Mouse (Mus musculus) spleen, adult 2 months (tissue): ENCODE measurements around the gene Ncoa4. TPM values are rescaled to one million over a fixed set of nuclear protein-coding genes. Genes with fewer than 3 reads are reported as not detected.
A peak's percentile ranks its signal among the peaks of the same experiment; 100 is the strongest.

Experiments
- DNase-seq, 2 experiments: peaks; one replicate each; pipeline versions ENCODE4 v3.0.0 to v3.0.0-alpha.2; 2012 to 2021; ENCODE audit warnings: low spot score in 2 of 2, low read depth in 1 of 2
- H3K27ac ChIP-seq: fragments of 200-500 bp; 2 replicates; pipeline ENCODE4 v1.5.1; 2012; ENCODE audit warnings: low read length, inconsistent platforms; ENCODE audit not compliant: insufficient read depth
- H3K27me3 ChIP-seq: fragments of 200-500 bp; 2 replicates; pipeline ENCODE4 v1.6.1; 2012; ENCODE audit warnings: mild to moderate bottlenecking, moderate library complexity, low read length, inconsistent platforms; ENCODE audit not compliant: control insufficient read depth, insufficient read depth
- H3K36me3 ChIP-seq: fragments of 200-500 bp; 2 replicates; pipeline ENCODE4 v1.6.1; 2012; ENCODE audit warnings: mild to moderate bottlenecking, low read length, inconsistent platforms; ENCODE audit not compliant: control insufficient read depth, insufficient read depth
- H3K4me1 ChIP-seq: fragments of 200-500 bp; 2 replicates; pipeline ENCODE4 v1.6.1; 2011; ENCODE audit warnings: inconsistent platforms; ENCODE audit not compliant: control insufficient read depth, insufficient read depth, insufficient read length
- H3K4me3 ChIP-seq: fragments of 200-500 bp; 2 replicates; pipeline ENCODE4 v1.5.1; 2011; ENCODE audit warnings: mild to moderate bottlenecking, inconsistent platforms; ENCODE audit not compliant: insufficient read depth, insufficient read length; ENCODE audit errors: extremely low read depth
- CTCF ChIP-seq: fragments of 200-500 bp; IDR thresholded peaks from 2 replicates; pipeline ENCODE4 v1.5.1; 2011; ENCODE audit warnings: mild to moderate bottlenecking, inconsistent platforms; ENCODE audit not compliant: insufficient read depth, insufficient read length, insufficient replicate concordance; ENCODE audit errors: extremely low read depth
- POLR2A ChIP-seq: fragments of 200-500 bp; IDR thresholded peaks from 2 replicates; pipeline ENCODE4 v1.6.1; 2011; ENCODE audit warnings: low read depth, low read length, inconsistent platforms
- WGBS: fragments of 180-500 bp; shearing (Covaris S2); methylation state at CpG from one replicate; pipeline ENCODE4 v1.1.7; 2018; 5-methylcytosine and 5-hydroxymethylcytosine counted together
- polyA plus RNA-seq: library from polyadenylated mRNA; depleted of rRNA; stranded (reverse); fragments of >200 nt; gene quantifications from 2 replicates; pipeline ENCODE4 v1.2.3, GENCODE M21; 2012; rRNA removed

Gene Ncoa4
- polyA plus RNA-seq, 1 experiment: 45.2 TPM

DNA sequence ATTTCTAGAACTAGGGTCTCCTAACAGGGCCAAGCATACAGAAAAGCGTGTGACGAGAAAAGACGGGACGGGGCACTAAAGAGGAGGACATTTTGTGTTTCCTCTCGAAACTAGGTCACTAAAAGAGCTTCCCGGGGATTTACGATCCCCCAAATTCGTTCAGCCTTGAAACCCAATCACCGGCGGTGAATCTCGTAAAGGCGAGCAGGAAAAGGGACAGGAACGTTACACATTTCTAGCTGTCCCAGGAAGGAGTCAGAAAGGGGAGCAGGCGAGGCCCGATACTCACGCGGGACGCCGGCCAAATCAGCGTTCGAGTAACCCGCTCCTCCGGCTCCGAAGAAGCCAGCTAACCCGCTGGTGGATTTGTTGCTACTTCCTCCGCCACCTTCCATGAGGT, 41.7 kb downstream of the Ncoa4 start:
- H3K27me3 ChIP-seq: no peaks in the 10 kb centered on the region
- H3K4me1 ChIP-seq: peaks cover 15% of the 10 kb centered on the region
- peak overlapping the region; percentile 77 for H3K4me3 ChIP-seq
- H3K36me3 ChIP-seq: peaks cover 7% of the 10 kb centered on the region
- TF ChIP-seq CTCF (no peak), POLR2A (no peak)
- under 1% methylated on average over 25 of the region's 26 CpGs for WGBS
- H3K27ac ChIP-seq: 0 out of 2 replicates have a peak overlapping the region, but pooled peaks have one; percentile 7
- no peak for DNase-seq

GRCm38 (mm10) chr14:32201791-32202451, 42.3 kb downstream of the Ncoa4 start, which contains the start of the genes Timm23 and Parg:
Gene Timm23 (minus strand): TSS chr14:32201898.
Gene Parg (plus strand): TSS chr14:32201949.
- H3K27ac ChIP-seq: peak within 1 kb of the TSS; percentile 65
- TF ChIP-seq POLR2A: no peak
- TF ChIP-seq CTCF: no peak
- no peaks in the 10 kb centered on the region for H3K27me3 ChIP-seq
- H3K4me1 ChIP-seq: peaks cover 15% of the 10 kb centered on the region
- under 1% methylated on average over 76 of the region's 77 CpGs for WGBS
- DNase-seq: peak; percentile 56 to 80
- H3K36me3 ChIP-seq: peaks cover 6% of the 10 kb centered on the region
- peak within 1 kb of the TSS; percentile 99 for H3K4me3 ChIP-seq

- H3K4me3 ChIP-seq: no peak overlapping the region
- H3K27ac ChIP-seq: no peak overlapping the region
- TF ChIP-seq CTCF: no peak
- no peak for TF ChIP-seq POLR2A
- H3K27me3 ChIP-seq: no peaks in the 10 kb centered on the region
- DNase-seq: no peak
- H3K36me3 ChIP-seq: peaks cover 1% of the 10 kb centered on the region
- no peaks in the 10 kb centered on the region for H3K4me1 ChIP-seq
Measured at GRCm38 (mm10) chr14:32226601-32227000, 66.9 kb downstream of the Ncoa4 start.

DNA sequence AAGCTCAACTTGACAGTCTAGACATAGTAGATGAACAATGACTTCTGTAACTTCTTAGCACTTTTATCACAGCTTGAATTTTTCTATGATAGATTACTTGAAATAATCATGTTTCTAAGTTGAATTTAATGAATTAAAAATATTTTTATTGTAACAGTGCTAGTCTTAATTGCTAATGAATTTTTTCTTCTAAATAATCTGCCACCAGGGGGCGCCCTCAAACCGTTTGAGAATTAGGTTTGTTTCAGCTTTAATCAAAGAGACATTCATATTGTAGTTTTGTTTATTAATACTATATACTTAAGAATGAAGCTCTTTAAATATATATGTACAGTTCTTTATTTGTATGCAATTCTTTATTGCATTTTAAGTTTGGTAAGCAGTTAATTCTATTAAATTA, 69.3 kb downstream of the Ncoa4 start:
- H3K4me1 ChIP-seq: no peaks in the 10 kb centered on the region
- peaks cover 2% of the 10 kb centered on the region for H3K36me3 ChIP-seq
- H3K27ac ChIP-seq: no peak overlapping the region
- H3K4me3 ChIP-seq: no peak overlapping the region
- 2% methylated on average over 2 of the region's 2 CpGs for WGBS
- DNase-seq: peak; percentile 9 to 35
- H3K27me3 ChIP-seq: no peaks in the 10 kb centered on the region
- TF ChIP-seq CTCF: no peak
- no peak for TF ChIP-seq POLR2A

Other genes starting within 250 kb of the Ncoa4 start
- gene Galnt15, start 130.9 kb upstream of the Ncoa4 start, polyA plus RNA-seq: 0.65 and 0.75 TPM in 2 replicates
- gene Oxnad1, start 74.5 kb upstream of the Ncoa4 start, polyA plus RNA-seq: 6.6 and 8.7 TPM in 2 replicates
- 8.3 and 10.1 TPM in 2 replicates for gene Dph3, start 74.1 kb upstream of the Ncoa4 start, polyA plus RNA-seq
- not detected in 2 replicates for gene Msmb, start 17.8 kb upstream of the Ncoa4 start, polyA plus RNA-seq
- 64.2 and 95.8 TPM in 2 replicates for gene Timm23, start 42.0 kb downstream of the Ncoa4 start, polyA plus RNA-seq
- 3.7 and 4.3 TPM in 2 replicates for gene Parg, start 42.1 kb downstream of the Ncoa4 start, polyA plus RNA-seq
- gene Ogdhl, start 162.2 kb downstream of the Ncoa4 start, polyA plus RNA-seq: 0.12 and 0.14 TPM in 2 replicates
- not detected in 2 replicates for gene 1700024G13Rik, start 228.5 kb downstream of the Ncoa4 start, polyA plus RNA-seq